Mouse (Mus musculus): Measurements from ENCODE around the gene Dock6.
"Not testable (repeated sequence)": the region's sequence is repeated elsewhere in the genome, so short reads cannot be mapped to it uniquely, and the experiment has no call there.

The Dock6 gene

DNA sequence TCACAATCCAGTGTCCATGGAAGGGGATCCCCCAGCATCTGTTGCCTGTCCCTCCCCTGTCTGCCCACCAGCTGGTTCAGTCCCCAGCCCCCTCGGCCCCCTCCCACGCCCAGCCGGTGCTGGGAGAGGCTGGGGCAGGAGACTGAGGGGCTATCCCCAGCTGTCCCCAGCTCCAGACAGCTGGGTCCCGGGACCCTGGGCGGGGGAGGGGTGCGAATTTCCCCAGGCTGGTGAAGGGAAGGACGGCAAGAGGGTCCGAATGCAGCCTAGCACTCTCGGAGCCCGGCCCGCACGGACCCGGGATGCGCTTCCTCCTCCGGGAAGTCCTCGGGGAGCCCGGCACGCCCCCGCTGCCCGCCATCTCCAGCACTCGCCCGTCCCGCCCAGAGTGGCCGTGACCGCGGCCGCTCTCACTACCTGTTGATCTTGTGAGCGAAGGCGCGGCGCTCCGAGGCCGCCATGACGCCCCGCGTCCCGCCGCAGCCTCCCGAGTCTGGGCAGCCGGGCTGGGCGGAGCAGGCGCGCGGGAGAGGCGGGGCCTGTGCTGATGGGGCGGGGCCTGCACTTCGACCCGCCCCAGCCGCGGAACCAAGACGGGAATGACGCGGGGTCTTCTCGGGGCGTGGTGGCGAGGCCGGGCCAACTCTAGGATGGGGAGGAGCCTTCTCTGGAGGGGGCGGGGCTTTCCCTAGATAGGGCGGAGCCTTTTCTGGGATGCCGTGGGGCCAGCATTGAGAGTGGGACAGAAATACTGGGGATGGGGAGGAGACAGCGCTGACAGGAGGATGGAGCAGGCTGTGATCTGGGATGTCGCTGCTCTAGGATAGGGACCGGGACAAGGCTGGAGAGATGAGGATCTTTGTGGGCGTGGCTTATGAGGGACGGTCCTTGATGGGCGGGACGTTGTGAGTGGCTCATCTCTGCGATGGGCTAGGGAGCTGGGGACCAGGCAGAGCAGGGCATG is at the start of gene Dock6:
Dock6 (minus strand) TSS at position 508 of the 964 bp plus-strand sequence.
- peak; percentile 92 for DNase-seq

DNA sequence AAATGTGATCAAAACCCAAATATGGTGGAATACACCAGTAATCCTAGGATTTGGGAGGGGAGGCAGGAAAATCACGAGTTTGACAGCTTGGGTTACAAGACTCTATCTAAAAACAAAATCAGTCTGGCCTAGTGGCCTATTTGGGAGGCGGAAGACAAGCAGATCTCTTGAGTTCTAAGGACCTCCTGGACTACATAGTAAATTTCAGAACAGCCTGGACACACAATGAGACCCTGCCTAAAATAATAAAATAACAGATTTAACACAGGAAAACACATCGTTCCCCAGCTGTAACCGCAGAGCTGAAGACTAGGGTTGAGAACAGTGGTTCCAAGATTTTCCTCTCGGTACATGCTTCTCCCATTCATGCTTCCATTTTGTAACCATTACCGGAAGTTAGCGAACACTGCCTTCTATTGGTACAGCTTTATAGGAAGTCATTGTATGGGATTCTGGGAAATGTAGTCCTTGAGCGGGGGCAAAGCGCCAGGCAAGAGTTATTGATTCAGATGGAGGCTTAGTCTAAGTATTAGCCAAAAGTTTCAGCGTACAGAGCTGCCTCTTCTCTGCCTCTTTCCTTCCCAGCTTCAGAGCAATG is 48.9 kb upstream of the Dock6 start:
- peak; percentile 69 for DNase-seq

DNA sequence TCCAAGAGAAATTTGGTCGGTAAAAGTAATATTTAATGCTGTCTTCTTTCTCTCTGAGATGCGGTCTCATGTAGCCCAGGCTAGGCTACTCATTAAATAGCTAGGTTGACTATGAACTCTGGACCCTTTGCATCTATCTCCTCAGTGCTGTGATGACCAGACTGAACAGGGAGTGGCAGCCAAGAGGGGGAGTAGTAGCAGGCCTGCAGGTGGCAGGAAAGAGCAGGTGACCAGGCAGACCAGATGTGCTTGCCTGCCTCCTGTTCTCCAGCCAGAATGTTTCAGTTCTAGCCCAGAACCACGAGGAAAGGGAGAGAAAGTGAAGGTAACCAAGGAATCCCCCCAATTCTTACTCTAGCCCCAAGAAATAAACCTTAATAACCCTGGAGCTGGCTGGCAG is 36.8 kb upstream of the Dock6 start:
- no peak for DNase-seq

DNA sequence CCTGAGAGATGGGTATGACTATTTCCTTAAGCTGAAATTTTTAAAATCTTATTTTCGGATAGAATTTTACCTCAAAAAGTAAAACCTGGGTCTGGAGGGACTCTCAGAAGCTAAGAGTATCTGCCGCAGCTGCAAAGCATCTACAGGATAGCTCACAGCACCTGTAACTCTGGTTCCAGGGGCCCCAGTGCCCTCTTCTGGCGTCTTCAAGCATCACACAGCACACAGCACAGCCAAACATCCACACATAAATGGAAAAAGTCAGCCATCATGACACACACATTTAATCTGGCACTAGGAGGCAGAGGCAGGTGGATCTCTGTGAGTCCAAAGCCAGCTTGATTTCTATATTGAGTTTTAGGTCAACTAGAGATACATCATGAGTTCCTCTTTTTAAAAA is 24.2 kb upstream of the Dock6 start:
- DNase-seq, result no peak

DNA sequence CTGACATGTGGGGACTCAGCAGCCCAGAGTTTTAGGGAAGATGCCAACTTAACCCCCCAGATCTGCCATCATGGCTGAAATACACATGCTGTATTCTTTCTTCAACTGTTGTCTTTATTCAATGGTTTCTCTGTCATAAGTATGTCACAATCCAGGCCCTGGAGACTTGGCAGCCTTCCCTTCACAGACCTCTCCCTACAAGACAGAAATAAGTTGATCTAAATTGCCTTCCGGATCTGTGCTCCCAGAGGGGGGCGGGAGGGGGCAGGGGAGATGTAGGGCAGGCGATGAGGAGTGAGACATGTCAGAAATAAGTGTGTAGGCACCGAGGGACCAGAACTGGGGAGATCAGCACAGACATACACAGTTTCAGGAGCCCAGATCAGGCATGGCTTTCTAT is 19.8 kb upstream of the Dock6 start:
- DNase-seq, result no peak

DNA sequence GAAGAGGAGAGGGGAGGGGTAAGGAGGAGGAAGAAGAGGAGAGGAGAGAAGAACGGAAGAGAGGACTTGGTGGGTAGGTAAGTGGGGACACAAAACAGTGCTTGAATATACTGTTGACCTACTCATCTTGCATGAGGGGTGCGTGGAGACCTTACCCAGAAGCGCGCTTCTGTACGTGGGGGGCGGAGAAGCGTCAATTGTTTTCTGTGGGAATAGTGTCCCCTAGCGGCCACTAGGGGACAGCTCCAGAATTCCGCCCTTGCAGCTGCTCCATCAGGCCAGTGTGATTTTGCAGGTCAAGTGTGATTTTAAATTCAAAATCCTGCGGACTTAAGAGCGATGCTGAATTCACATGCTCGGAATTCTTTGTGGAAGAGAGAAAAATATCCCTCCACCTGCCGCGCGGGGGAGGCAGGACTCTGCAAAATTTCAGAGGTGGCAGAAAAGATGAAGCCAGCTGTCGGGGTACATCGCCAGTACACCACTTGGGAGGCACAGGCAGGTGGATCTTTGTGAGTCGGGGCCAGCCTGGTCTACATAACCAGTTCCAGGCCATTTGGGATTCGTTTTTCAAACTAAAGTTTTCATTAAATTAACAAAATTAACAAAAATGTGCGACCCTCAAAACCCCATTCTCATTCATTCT is 18.6 kb upstream of the Dock6 start:
- peak; percentile 70 for DNase-seq

DNA sequence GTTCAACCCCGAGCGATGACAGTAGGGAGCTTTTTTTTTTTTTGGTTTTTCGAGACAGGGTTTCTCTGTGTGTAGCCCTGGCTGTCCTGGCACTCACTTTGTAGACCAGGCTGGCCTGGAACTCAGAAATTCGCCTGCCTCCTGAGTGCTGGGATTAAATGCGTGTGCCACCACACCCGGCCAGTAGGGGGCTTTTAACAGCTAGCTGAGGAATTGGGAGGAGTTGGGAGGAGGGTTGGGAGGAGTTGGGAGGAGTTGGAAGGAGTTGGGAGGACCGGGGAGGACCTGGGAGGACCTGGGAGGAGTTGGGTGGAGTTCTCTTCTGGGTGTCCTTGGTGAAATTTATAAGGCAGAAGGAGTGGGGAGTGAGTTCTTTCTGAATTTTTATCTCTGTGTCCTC is 16.9 kb upstream of the Dock6 start:
- DNase-seq, result peak; percentile 81

DNA sequence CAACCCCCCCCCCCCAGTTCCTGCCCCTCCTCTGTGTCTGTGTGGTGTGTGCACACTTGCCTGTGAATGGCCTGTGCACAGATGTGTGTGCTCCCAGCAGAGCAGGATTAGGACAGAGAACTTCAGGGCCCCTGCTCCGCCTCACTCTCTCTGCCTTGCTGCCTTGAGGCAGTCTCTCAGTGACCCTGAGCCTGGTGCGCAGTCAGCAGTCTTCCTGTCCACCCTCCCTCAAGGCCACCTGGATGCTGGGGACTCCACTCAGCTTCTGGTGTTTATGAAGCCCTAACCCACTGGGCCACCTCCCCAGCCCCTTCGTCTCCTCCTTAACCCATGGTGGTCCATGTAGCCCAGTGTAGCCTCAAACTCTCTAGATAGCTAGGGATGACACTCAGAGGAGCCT is 15.3 kb upstream of the Dock6 start:
- DNase-seq, result no peak

DNA sequence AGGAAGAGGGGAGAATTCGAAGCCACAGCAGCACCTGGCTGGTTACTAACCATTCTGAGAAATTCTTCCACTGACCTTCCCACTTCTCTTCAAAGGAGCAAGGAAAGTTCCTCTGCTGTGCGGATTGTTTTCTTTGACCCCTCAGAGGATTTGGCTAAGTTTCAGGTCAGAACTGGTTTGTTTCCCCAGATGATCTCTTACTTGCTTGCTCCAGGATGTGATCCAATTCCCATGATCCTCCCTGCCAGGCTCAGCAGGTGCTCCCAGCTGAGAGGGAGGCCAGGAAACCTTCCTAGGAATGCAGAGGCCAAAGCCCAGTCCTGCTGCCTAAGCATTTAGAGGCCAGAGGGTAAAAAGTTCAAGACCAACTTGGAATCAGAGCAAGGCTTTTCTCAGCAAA is 14.2 kb upstream of the Dock6 start:
- DNase-seq, result no peak

DNA sequence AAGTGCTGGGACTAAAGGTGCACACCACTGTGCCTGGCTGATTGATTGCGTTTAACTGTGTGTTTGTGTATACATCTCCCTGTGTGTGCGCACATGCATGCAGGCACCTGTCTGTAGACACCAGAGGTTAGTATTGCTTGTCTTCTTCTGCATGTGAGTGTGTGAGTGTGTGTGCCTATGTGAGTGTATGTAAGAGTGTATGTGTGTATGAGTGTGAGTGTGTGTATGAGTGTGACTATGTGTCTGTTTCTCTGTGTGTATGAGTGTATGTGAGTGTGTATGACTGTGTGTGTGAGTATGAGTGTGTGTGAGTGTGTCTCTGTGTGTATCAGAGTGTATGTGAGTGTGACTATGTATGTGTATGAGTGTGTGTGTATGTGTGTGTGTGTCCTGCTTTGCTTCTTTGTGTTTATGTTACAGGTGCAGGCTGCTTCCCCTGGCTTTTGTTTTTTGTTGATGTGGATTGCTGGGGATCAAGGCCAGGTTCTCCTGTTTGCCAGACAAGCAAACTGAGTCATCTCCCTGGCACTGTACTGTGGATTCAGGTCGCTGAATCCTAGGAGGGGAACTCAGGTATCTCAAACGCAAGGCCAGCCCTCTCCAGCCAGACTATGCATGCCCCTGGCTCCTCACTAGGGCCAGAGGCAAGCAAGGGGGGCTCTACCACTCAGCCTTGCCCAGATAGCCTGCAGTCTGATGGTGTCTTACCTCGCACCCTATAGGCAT is 13.4 kb upstream of the Dock6 start:
- no peak for DNase-seq

DNA sequence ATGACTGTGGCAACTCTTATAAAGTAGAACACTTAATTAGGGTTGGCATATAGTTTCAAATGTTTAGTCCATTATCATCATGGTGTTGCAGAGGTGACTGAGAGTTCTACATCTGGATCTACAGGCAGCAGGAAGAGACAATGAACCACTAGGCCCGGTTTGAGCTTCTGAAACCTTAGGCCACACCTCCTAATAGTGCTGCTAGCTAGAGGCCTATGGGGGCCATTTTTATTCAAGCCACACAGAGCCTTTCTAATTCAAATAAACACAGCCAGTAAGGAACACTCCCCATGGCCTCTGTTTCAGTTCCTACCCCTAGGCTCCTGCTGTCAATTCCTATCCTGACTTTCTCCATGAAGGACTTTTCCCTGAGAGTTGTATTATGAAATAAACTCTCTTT is 9.7 kb upstream of the Dock6 start:
- no peak for DNase-seq

DNA sequence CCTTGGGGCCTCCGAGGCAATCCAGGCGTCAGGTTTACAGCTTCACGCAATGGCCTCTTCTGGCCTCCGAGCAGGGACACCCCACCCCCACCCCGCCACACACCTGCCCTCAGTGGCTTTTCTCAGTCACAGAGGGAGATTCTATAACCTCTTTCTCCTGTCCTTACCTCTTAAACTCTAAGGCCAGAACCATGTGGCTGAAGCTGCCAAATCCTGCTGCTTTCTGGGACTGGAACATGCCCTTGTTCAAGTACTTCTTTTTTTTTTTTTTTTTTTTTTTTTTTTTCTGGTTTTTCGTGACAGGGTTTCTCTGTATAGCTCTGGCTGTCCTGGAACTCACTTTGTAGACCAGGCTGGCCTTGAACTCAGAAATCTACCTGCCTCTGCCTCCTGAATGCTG is 7.9 kb upstream of the Dock6 start:
- DNase-seq, result not testable (repeated sequence)

DNA sequence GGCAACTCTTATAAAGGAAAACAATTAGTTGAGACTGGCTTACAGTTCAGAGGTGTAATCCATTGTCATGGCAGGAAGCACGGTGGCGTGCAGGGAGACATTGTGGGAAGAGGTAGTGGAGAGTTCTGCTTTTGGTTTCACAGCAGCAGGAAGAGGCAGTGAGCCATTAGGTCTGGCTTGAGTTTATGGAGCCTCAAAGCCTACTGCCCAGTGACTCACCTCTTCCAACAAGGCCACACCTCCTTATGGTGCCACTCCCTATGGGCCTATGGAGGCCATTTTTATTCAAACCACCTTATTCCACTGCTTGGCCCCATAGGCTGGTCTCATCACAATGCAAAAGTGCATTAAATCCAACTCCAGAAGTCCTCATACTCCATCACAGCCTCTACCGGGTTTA is 7.2 kb upstream of the Dock6 start:
- no peak for DNase-seq

DNA sequence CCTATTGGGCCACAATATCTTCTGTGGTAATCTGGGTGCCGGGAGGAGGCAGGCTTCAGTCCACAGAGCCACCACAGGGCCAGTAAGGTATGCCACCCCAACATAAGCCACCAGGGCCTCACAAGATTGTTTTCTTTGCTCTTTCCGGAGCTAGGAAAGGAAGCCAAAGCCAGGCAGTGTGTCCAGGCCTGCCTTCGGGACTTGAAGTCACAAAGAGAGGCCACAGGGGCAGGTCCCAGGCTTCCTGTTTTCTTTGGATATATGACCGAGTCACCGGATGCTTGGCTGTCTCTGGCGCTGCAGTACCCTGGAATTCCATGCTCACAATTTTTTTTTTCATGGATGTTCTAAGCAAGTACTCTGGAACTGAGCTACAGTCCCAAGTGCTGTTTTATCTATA is 5.6 kb upstream of the Dock6 start:
- peak; percentile 63 for DNase-seq

DNA sequence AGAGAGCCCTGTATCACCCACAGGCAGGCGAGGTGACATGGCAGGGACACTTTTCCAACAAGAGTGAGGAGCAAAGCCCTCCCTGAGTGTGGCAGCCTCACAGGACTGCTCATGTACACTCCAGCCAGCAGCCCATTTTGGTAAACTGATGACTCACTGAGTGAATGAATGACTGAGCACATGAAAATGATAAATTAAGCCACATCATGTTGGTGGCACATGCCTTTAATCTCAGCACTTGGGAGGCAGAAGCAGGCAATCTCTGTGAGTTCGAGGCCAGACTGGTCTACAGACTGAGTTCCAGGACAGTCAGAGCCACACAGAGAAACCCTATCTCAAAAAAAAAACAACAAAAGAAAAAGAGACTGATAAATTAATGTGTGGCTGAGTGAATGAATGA is 5.1 kb upstream of the Dock6 start:
- no peak for DNase-seq

DNA sequence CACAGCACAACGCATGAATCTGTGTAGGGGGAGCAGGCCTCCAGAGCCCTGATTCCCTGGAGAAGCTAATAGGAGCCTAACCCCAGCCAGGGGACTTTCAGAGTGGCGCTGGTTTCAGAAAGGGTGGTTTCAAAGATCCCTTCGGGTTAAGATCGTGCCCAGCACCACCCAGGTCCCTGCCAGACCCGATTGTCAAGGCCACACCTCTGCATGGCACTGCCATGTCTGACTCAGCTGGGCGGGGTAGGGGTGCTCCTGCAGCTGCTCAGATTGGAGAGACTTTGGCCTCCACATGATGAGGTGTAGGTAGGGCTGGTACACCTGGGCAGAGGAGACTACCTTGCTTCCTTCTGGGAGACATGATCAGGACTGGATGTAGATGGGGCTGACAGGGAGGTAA is 2.5 kb upstream of the Dock6 start:
- DNase-seq, result no peak

DNA sequence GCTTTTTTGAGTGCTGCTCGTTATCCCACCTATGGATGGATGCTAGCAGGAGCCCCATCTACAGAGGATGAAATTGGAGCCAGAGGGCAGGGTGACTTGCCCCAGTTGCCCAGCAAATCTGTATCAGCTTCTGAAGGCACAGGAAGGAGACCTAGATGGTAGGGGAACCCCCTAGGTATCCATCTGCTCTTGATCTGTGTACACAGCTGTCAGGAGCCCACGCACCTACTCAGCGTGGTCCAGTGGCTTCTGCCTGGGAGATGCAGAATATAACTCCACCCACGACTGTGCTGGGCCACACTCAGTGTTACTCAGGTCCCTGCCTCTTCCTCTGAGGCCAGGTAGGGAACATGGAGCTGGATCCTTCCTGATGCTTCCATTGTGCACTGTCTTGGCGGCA is 1.5 kb upstream of the Dock6 start:
- DNase-seq, result no peak

DNA sequence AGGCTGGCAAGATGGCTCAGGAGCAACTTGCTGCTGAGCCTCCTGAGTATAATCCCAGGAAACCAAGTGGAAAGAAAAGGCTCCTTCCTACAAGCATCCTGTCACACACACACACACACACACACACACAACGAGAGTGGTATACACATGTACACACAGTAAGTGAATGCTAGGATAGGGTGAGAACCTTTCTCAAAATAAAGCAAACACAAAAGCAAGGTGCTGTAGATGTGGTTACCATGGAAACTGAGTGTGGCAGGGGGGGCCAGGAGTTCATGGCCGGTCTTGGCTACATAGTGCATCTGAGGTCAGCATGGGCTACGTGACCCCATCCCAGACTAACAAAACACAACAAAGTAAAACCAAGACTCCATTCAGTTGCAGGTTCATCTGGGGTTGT is 1.4 kb downstream of the Dock6 start:
- DNase-seq, result no peak

DNA sequence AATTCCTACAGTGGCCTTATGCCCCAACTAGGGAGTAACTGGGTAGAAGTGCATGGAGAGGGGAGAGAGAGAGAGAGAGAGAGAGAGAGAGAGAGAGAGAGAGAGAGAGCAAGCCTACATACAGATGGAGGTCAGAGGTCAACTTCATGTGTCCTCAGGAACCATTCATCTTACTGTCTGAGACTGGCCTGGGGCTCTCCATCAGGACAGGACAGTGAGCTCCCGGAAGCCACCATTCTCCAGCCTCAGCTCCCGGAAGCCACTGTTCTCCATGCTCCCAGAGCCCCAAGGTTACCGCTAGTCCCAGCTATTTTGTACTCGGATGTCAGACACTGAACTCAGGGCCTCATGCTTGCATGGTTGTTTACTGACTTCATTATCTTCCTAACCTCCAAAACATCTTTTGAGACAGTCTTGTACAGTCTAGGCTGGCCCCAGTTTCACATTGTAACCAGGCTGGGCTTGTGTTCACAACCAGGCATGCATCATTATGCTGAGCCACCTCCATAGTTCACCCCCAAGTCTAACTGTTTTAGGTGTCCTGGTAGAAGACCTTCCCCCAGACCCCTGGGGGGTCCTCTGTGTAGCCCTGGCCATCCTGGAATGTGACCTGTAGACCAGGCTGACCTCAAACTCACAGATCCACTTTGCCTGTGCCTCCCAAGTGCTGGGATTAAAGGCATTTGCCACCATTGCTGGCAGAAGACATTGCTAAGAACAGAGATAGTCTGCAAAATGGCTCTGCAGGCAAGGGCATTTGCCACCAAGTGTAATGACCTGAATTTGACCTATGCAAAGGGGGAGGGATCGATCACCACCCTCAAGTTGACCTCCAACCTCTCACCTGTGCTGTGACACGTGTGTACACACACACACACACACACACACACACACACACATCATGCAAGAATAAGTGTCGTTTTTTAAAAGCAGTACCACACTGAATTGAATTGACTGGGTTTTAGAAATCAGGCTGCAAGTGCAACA is 2.5 kb downstream of the Dock6 start:
- DNase-seq, result no peak

DNA sequence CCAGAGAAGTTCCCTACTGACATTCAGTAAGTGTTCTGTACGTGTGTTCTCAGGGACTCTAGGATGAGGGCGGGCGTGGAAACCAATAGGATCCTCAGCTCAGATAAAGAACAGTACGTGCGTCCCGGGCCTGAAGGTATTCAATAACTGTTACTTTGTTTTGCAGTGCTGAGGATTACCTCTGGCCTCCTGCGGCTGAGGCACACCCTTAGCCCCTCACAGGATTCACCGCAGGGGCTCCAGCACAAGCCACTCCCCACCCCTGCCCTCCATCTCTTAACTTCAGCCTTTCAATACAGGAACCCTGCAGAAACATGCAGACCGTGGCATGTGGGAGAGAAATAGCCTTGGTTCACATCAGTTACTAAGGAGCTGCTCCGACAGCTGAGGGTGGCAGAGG is 4.5 kb downstream of the Dock6 start:
- no peak for DNase-seq

DNA sequence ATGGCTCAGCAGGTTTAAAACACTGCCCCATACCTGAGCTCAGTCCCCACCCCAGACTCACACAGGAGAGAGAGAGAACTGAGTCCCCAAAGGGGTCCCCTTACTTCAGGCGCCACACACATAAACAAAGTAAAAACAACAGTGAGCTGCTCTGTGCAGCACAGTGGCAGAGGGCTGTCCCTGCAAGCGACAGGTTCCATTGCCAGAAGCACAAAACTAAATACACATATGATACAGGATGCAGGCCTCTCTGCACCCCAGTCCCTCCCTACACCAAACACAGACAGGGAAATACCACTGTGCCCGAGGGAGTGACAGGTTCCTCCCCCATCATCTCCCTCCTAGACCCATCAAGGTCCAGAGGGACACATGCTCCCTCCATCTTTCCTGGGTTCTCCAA is 5.0 kb downstream of the Dock6 start:
- no peak for DNase-seq

DNA sequence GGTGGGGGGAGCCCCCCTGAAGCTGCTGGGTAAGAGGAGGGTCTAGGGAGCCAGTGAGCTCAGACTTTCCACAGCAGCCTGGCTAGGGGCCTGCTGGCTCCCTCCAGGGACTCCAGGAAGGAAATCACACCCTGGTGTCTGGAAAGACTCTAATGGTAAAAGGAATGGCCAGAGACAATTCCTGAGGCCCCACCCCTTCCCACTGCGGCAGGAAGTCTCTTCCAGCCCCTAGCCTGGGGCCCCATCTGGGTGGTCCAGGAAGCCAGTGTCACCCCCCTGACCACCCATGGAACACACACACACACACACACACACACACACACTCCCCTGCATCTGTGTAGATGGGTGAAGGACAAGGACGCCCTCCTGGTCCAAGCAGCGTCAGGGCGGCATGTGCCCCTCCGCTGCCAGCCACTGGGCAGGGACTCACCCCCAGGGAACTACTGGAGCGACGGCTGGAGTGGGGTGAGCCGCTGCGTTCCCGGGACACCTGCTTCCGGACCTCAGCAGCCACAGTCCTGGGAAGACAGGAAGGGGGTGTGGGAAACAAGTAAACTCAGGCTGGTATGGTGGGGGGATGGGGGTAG is 5.6 kb downstream of the Dock6 start:
- DNase-seq, result peak; percentile 78
